Mouse (Mus musculus): ENCODE measurements around the gene Adad2. TPM values are rescaled to one million over a fixed set of nuclear protein-coding genes. Genes with fewer than 3 reads are reported as not detected.

The Adad2 gene
- polyA plus RNA-seq, 1 experiment from 2014 or later = not detected

DNA sequence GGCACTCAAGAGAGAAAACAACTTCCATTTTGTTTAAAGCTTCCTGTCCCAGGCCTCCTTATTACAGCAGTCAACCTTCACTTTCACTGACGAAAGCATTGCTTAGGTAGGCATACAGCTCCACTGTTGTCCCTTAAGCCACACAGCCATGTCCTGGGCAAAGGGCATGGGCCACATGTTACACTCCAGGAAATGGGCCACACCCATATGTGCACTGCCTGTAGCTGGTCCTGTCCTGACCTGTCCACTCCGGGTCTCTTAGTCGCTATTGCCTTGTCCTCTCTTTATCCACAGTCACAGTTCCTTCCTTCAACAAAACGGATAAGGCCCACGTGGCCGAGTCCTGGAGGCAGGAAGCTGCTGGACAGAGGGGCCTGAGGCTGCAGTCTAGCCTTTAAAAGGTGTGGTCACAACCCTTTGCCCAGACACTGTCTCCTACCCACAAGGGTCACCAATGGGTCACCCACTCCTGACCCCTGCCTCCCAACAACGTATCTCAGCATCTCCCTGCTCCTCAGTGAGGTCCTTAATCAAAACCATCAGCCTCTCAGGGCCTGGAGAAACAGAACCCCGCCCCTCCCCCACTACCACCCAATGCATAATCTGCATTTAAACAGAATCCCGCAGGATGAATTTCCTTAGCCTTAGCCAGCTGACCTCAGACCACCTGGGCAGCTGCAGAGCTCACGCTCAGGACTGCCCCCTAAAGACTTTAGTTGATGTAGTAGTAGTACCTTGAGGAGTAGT, 15.2 kb downstream of the Adad2 start:
- WGBS = 43% methylated on average over 10 of the region's 10 CpGs
- Histone ChIP-seq H3K4me2 (no peak overlapping the region), H3K36me3 (ENCODE audit: control insufficient read depth, insufficient read depth, low read length) (no peaks in the 10 kb centered on the region), H3K27ac (ENCODE audit: low read depth, low read length) (no peak overlapping the region), H3K4me3 (ENCODE audit: low read depth, low read length) (no peak overlapping the region), H3K27me3 (replicated peaks; ENCODE audit: control insufficient read depth, insufficient read depth, low read length) (peaks cover 18% of the 10 kb centered on the region), H3K9ac (ENCODE audit: low read depth, low read length) (no peak overlapping the region), H3K9me3 (ENCODE audit: control insufficient read depth, low read length) (no peaks in the 10 kb centered on the region), H3K4me1 (replicated peaks; ENCODE audit: control insufficient read depth, insufficient read depth, low read length) (peaks cover 13% of the 10 kb centered on the region)
- DNase-seq (ENCODE audit: low spot score) = no peak
- ATAC-seq (replicated peaks; ENCODE audit: low FRiP score) = peak; percentile 58; the same call in 1 of the 2 replicates

DNA sequence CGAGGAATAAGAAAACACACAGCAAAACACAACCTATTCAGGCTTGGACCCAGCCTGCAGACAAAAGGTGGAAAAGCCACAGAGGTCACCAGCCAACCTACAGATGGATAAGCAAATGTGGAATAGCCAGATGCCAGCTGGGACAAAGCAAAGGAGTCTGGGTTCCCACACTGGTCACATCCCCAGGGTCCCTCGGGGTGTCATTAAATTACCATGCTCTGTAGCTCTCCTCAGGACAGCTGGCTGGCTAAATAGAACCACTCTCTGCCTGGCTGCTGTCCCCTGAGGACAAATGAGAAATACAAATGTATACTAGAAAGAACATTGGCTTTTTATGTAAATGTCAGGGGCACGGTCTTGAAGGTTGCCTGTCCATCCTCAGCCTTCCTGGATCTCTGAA, 18.3 kb downstream of the Adad2 start:
- WGBS = 65% methylated on average over 3 of the region's 3 CpGs
- no peak overlapping the region for H3K9ac ChIP-seq (ENCODE audit: low read depth, low read length)
- H3K27me3 ChIP-seq (replicated peaks; ENCODE audit: control insufficient read depth, insufficient read depth, low read length) = peaks cover 48% of the 10 kb centered on the region
- H3K9me3 ChIP-seq (ENCODE audit: control insufficient read depth, low read length) = no peaks in the 10 kb centered on the region
- H3K4me2 ChIP-seq = no peak overlapping the region
- peaks cover 13% of the 10 kb centered on the region for H3K4me1 ChIP-seq (replicated peaks; ENCODE audit: control insufficient read depth, insufficient read depth, low read length)
- ATAC-seq (replicated peaks; ENCODE audit: low FRiP score) (no peak), DNase-seq (ENCODE audit: low spot score) (no peak)
- H3K36me3 ChIP-seq (ENCODE audit: control insufficient read depth, insufficient read depth, low read length) = no peaks in the 10 kb centered on the region
- no peak overlapping the region for H3K27ac ChIP-seq (ENCODE audit: low read depth, low read length)
- no peak overlapping the region for H3K4me3 ChIP-seq (ENCODE audit: low read depth, low read length)

DNA sequence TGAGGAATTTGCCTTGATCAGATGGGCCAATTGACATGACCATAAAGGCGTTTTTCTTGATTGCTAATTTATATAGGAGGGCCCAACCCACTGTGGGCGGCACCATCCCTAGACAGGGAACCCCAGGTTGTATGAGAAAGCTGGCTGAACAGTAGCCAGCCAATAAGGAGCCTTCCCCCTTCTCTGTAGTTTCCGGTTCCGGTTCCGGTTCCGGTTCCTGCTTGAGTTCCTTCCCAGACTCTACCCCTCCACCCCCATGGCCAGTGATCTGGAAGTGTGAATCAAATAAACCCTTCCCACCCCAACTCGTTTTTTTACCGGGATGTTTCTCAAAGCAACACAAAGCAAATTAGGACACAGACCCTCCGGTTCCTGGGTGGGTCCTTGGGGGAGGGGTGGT, 19.7 kb downstream of the Adad2 start:
- Histone ChIP-seq H3K9me3 (ENCODE audit: control insufficient read depth, low read length) (no peaks in the 10 kb centered on the region), H3K27ac (ENCODE audit: low read depth, low read length) (no peak overlapping the region), H3K4me2 (no peak overlapping the region), H3K36me3 (ENCODE audit: control insufficient read depth, insufficient read depth, low read length) (no peaks in the 10 kb centered on the region), H3K27me3 (replicated peaks; ENCODE audit: control insufficient read depth, insufficient read depth, low read length) (peaks cover 53% of the 10 kb centered on the region), H3K4me3 (ENCODE audit: low read depth, low read length) (no peak overlapping the region), H3K9ac (ENCODE audit: low read depth, low read length) (no peak overlapping the region), H3K4me1 (replicated peaks; ENCODE audit: control insufficient read depth, insufficient read depth, low read length) (peaks cover 7% of the 10 kb centered on the region)
- DNase-seq (ENCODE audit: low spot score) = no peak
- 80% methylated on average over 9 of the region's 9 CpGs for WGBS
- no peak for ATAC-seq (replicated peaks; ENCODE audit: low FRiP score)

DNA sequence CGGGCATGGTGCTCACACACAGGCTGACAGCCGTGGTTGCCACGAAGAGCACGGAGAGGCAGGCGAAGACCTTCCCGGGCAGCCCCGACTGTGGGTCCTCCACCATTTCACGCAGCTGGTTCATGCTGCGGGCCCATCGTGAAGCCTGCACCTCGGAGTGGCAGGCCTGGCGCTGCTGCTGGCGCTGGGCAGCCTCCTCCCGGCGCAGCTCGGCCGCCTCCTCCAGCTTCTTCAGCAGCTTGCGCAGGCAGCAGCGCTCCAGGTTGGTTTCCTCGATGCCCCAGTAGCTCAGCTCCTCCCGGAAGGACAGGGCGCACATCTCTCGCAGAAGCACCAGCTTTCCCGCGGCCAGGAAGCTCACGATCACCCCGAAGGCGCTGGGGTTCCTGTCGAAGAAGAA, 20.4 kb downstream of the Adad2 start:
- H3K27ac ChIP-seq (ENCODE audit: low read depth, low read length) = no peak overlapping the region
- no peaks in the 10 kb centered on the region for H3K36me3 ChIP-seq (ENCODE audit: control insufficient read depth, insufficient read depth, low read length)
- H3K9ac ChIP-seq (ENCODE audit: low read depth, low read length) = no peak overlapping the region
- no peak overlapping the region for H3K4me3 ChIP-seq (ENCODE audit: low read depth, low read length)
- no peak overlapping the region for H3K4me2 ChIP-seq
- H3K9me3 ChIP-seq (ENCODE audit: control insufficient read depth, low read length) = no peaks in the 10 kb centered on the region
- ATAC-seq (replicated peaks; ENCODE audit: low FRiP score) = no peak
- peaks cover under 1% of the 10 kb centered on the region; the same call in 1 of the 2 replicates for H3K4me1 ChIP-seq (replicated peaks; ENCODE audit: control insufficient read depth, insufficient read depth, low read length)
- H3K27me3 ChIP-seq (replicated peaks; ENCODE audit: control insufficient read depth, insufficient read depth, low read length) = peaks cover 53% of the 10 kb centered on the region
- no peak for DNase-seq (ENCODE audit: low spot score)
- WGBS = 34% methylated on average over 29 of the region's 29 CpGs

DNA sequence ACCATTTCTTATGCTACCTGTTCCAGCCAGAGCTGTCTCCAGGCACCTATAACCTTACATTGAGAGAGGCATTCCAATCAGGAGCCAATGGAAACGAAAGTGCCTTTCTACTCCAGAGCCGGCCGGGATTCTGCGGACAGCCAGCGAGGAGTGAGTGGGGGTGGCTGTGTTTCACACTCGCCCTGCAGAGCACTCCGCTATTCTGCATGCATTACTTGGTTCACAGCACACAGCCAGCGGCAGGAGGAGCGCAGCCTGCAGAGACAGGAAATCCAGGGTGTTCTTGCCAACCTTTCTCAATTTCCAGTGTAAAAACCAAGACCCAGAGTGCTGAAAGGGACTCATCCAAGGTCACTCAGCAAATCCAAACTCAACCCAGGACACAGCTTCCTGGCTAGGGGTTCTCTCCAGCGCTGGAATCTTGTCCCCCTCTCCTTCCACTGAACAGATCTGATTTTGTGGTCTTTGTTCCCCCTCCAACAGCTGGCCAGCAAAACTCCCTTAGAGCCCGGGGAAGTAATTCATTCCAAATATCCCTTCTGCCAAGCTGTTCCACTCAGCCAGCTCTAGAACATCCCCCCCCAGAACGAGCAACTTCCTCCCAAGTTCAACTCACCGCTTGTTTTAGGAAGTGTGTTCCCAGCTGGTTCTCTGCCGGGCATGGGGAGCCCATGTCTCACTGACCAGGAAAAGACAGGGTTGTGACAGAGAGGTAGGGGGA, 22.2 kb downstream of the Adad2 start:
- H3K9ac ChIP-seq (ENCODE audit: low read depth, low read length) = no peak overlapping the region
- DNase-seq (ENCODE audit: low spot score) (no peak), ATAC-seq (replicated peaks; ENCODE audit: low FRiP score) (no peak)
- no peaks in the 10 kb centered on the region for H3K4me1 ChIP-seq (replicated peaks; ENCODE audit: control insufficient read depth, insufficient read depth, low read length)
- no peak overlapping the region for H3K4me3 ChIP-seq (ENCODE audit: low read depth, low read length)
- H3K4me2 ChIP-seq = no peak overlapping the region
- H3K27ac ChIP-seq (ENCODE audit: low read depth, low read length) = no peak overlapping the region
- WGBS = 38% methylated on average over 14 of the region's 14 CpGs
- peaks cover 53% of the 10 kb centered on the region for H3K27me3 ChIP-seq (replicated peaks; ENCODE audit: control insufficient read depth, insufficient read depth, low read length)
- no peaks in the 10 kb centered on the region for H3K36me3 ChIP-seq (ENCODE audit: control insufficient read depth, insufficient read depth, low read length)
- no peaks in the 10 kb centered on the region for H3K9me3 ChIP-seq (ENCODE audit: control insufficient read depth, low read length)

DNA sequence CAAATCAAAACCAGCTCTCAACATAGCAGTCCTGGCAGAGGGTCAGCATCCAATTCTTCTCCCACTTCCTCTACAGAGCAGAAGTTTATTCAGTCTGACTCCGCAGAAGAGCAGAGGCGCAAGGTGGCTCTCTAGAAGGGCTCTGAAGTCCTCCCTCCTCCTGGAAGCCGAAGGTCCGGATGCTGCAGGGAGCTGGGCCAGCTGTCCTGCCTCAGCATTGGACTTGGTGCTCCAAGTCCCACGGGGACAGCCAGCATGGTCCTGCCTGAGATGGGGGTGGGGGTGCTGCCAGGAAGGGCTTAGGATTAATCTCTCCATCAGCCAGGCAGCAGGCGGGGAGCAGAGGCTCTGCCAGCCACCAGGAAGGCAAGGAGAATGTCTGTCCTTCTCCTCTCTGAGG, 22.8 kb downstream of the Adad2 start, which contains the start of gene Kcng4:
Gene Kcng4, minus strand, starts transcription at position 303 of the 400 bp plus-strand sequence.
- Histone ChIP-seq H3K27me3 (replicated peaks; ENCODE audit: control insufficient read depth, insufficient read depth, low read length) (peaks cover 53% of the 10 kb centered on the region), H3K9me3 (ENCODE audit: control insufficient read depth, low read length) (no peaks in the 10 kb centered on the region), H3K4me2 (no peak within 1 kb of the TSS), H3K27ac (ENCODE audit: low read depth, low read length) (no peak within 1 kb of the TSS), H3K4me1 (replicated peaks; ENCODE audit: control insufficient read depth, insufficient read depth, low read length) (no peaks in the 10 kb centered on the region), H3K36me3 (ENCODE audit: control insufficient read depth, insufficient read depth, low read length) (no peaks in the 10 kb centered on the region), H3K9ac (ENCODE audit: low read depth, low read length) (0 out of 2 replicates have a peak within 1 kb of the TSS, but pooled peaks have one; percentile 14), H3K4me3 (ENCODE audit: low read depth, low read length) (no peak within 1 kb of the TSS)
- ATAC-seq (replicated peaks; ENCODE audit: low FRiP score) = no peak
- no peak for DNase-seq (ENCODE audit: low spot score)
- WGBS = 39% methylated on average over 6 of the region's 6 CpGs

DNA sequence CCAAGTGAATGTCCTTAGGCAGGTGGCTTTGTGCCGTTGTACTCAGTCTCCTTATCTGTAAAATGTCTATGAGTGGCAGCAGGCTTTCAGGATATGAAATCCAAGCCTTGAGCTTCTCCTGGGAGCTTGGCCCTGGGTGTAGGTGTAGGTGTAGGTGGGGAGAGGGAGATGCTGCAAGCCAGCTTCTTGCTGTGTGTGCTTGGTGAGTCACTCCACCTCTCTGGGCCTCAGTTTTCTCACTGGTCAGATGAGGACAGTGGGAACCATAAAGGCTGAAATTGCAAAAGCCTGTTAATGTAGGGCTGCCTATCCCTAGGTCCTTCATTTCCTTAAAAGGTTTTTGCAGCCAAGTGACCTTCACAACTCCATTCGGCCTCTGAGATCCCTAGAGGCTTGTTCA, 23.4 kb downstream of the Adad2 start:
- H3K27ac ChIP-seq (ENCODE audit: low read depth, low read length) = no peak overlapping the region
- no peaks in the 10 kb centered on the region for H3K9me3 ChIP-seq (ENCODE audit: control insufficient read depth, low read length)
- H3K4me1 ChIP-seq (replicated peaks; ENCODE audit: control insufficient read depth, insufficient read depth, low read length) = no peaks in the 10 kb centered on the region
- no peak for ATAC-seq (replicated peaks; ENCODE audit: low FRiP score)
- no peak overlapping the region for H3K4me3 ChIP-seq (ENCODE audit: low read depth, low read length)
- H3K9ac ChIP-seq (ENCODE audit: low read depth, low read length) = no peak overlapping the region
- WGBS = 50% methylated on average over 2 of the region's 2 CpGs
- no peak overlapping the region for H3K4me2 ChIP-seq
- H3K27me3 ChIP-seq (replicated peaks; ENCODE audit: control insufficient read depth, insufficient read depth, low read length) = peaks cover 48% of the 10 kb centered on the region
- no peak for DNase-seq (ENCODE audit: low spot score)
- no peaks in the 10 kb centered on the region for H3K36me3 ChIP-seq (ENCODE audit: control insufficient read depth, insufficient read depth, low read length)

DNA sequence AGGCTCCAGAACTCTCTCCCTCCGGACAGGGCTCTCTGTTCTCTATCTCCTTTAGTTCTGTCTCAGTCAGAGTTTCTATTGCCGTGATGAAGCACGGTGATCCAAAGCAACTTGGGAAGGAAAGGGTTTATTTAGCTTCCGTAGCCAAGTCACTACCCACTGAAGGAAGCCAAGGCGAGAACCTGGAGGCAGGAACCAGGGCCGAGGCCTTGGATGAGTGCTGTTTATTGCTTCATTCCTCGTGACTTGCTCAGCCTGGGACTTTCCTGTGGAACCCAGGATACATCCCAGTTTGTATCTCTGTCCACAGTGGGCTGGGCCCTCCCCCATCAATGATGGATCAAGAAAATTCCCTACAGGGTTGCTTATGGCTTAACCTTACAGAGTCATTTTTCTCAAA, 24.2 kb downstream of the Adad2 start:
- Histone ChIP-seq H3K4me2 (no peak overlapping the region), H3K4me3 (ENCODE audit: low read depth, low read length) (no peak overlapping the region), H3K9ac (ENCODE audit: low read depth, low read length) (no peak overlapping the region), H3K36me3 (ENCODE audit: control insufficient read depth, insufficient read depth, low read length) (no peaks in the 10 kb centered on the region), H3K4me1 (replicated peaks; ENCODE audit: control insufficient read depth, insufficient read depth, low read length) (no peaks in the 10 kb centered on the region), H3K27me3 (replicated peaks; ENCODE audit: control insufficient read depth, insufficient read depth, low read length) (peaks cover 46% of the 10 kb centered on the region), H3K27ac (ENCODE audit: low read depth, low read length) (no peak overlapping the region), H3K9me3 (ENCODE audit: control insufficient read depth, low read length) (no peaks in the 10 kb centered on the region)
- 50% methylated on average over 7 of the region's 7 CpGs for WGBS
- DNase-seq (ENCODE audit: low spot score) (no peak), ATAC-seq (replicated peaks; ENCODE audit: low FRiP score) (no peak)

DNA sequence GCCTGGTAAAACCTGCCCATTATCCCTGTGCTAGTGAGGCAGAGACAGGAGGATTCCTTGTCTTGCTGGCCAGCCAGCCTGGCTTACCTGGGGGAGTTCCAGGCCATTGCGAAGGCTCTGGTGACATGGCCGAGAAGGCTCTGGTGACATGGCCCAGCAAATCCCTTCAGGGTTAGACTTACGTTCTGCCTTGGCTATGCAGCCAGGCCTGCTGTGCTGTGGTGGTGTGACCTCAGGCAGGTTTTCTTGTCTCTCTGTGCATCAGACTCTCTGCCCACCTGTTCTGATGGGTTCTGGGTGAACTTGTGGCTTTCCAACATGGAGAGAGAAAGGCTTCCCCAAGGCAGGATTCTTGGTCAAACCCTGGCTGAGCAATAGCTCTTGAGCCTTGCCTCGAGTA, 24.8 kb downstream of the Adad2 start:
- Histone ChIP-seq H3K27ac (ENCODE audit: low read depth, low read length) (no peak overlapping the region), H3K36me3 (ENCODE audit: control insufficient read depth, insufficient read depth, low read length) (no peaks in the 10 kb centered on the region), H3K4me2 (no peak overlapping the region), H3K4me1 (replicated peaks; ENCODE audit: control insufficient read depth, insufficient read depth, low read length) (no peaks in the 10 kb centered on the region), H3K4me3 (ENCODE audit: low read depth, low read length) (no peak overlapping the region), H3K9me3 (ENCODE audit: control insufficient read depth, low read length) (no peaks in the 10 kb centered on the region), H3K27me3 (replicated peaks; ENCODE audit: control insufficient read depth, insufficient read depth, low read length) (peaks cover 39% of the 10 kb centered on the region), H3K9ac (ENCODE audit: low read depth, low read length) (no peak overlapping the region)
- WGBS = 75% methylated on average over 4 of the region's 4 CpGs
- DNase-seq (ENCODE audit: low spot score) = no peak
- no peak for ATAC-seq (replicated peaks; ENCODE audit: low FRiP score)

All from liver, embryonic 11.5 days (tissue).